Mouse (Mus musculus): Measurements from ENCODE around the gene Trim28. TPM values are rescaled to one million over a fixed set of nuclear protein-coding genes. Genes with fewer than 3 reads are reported as not detected.

Trim28 gene
- polyA plus RNA-seq (2014; fragmentation: Illumina TruSeq; extraction: RNeasy Lipid Tissue Mini Kit (QIAGEN cat#74804); ENCODE audit: insufficient read depth, low read depth, low replicate concordance): 98.9 TPM

DNA sequence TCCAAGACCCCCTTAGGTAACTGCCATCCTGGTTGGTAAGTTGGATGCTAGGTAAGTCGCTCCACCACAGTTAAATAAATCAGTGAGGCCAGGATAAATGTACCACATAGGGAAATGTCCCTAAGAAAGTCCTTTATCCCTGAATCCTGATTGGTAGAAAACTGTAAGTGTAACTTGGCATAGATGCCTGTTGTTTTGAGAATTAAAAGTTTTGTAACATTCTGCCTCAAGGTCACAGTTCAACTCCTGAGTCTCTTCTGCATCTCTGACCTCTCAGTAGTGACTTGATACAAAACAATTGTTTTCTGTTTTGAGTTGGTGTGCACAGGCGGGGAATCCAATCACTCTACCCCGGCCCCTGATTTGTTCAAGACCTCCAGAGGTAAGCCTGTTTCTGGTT lies at the start of gene Trim28:
TSS of gene Trim28 (plus strand) at position 264 of the 400 bp plus-strand sequence.

DNA sequence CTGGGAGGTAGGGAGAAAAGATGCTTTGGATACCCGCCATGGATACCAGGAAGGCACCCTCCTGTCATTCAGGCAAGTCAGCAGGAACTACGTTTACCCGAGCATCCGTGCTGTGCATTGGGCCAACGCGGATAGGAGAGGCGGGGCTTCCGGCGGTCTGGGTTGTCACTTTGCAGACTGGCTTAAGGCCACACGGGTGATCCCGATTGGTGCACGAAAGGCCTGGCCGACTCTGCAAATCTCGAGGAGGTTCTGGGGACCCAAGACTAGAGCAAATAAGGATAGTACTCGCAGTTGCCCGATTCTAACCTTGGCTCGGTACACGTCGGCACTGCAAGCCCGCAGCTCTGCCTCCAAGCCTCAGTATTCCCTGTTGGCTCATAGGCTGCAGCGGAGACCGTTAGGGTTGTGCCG lies 33.2 kb upstream of the Trim28 start, which contains the start of gene Zfp324:
TSS of gene Zfp324 (plus strand) at position 161 of the 414 bp plus-strand sequence.

DNA sequence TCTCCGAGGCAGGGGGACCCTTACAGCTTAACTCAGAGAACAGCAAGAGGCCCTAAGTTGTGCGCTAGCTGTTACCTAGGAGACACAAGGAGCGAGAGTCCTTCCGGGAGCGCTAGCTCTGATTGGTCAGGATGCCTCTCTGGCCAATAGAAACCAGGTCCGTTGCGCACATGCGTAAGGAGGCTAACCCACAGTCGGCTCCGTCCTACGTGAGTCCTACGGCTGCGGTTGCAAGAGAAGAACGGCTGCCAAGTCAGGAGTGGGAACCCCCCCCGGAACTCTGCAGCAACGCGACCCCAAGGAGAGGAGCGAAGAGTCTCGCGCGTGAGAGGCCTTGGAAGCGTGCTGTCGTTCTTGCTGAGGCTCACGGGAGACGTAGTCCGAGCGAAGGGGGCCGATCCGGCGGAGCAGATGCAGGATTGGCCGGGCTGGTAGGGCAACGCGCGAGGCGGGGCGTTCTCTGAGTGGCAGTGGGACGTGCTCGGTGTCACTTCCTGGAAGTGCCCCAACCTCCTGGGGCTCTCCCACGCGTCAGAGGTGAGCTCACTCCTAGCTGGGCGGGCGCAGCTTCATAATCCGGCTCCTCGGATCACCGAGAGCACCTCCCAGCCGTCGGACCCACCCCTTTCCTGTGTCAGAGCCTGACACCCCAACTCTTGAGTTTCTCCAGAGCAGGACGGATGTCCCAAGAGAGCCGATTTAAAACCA lies 21.1 kb upstream of the Trim28 start, which contains the start of gene Zfp446:
TSS of gene Zfp446 (plus strand) at position 167 of the 708 bp plus-strand sequence.

DNA sequence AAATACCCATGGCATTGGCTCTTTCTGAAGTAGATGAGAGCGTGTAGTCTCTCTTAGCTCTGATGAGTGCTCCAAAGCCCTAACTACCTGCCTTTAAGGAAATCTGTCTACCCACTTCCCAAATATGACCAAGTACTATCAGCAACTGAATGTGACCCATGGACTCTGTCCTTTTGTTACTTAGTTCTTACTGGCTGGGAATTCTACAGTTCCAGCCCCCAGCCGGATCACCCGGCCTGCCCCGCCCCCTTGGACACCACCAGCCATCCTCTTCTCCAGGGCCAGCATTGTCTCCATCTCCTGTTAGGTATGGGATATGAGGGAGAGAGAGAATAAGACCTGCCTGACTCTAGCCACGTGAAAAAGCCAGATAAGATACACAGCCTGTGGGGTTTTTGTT lies 861 bp upstream of the Trim28 start, which contains the start of gene Slc27a5:
TSS of gene Slc27a5 (minus strand) at position 140 of the 400 bp plus-strand sequence.

DNA sequence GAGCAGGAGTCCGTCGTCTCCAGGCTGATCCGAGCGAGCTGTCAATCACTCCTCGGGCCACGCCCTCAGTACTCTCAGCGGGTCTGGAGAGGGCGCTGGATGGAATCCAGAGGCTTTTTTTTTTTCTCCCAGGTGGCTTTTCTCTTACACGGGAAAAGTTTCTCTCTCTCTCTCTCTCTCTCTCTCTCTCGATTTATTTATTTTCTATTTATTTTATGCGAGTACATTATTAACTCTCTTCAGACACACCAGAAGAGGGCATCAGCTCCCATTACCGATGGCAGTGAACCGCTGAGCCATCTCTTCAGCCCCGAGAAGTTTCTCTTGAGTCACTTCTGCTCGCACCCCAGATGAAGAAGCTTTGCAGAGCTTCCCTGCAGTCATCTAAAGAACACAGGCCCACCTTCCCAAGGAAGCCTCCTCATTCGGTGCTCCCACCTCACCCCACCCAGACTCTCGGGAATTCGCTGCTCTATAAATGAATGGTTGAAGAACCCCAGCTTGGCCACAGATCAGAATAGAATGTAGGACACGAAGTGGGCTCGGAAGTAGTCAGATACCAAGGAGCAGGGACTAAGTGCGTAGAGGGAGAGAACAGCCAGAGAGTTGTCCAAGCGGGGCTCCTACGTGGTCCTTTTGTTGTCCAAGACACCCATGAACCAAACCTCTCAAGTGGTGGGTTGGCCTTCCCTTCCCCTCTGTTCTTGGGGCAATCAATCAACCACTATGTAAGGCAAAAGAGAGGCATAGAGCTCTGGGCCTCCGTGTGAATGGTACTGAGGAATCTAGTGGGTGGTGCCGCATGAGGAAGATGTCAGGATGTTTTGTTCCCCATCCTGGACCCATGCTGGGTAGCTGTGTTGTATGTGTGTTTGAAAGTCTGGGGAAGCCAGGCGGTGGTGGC lies 11.3 kb downstream of the Trim28 start, which contains the start of gene Zbtb45:
TSS of gene Zbtb45 (minus strand) at position 30 of the 904 bp plus-strand sequence.

DNA sequence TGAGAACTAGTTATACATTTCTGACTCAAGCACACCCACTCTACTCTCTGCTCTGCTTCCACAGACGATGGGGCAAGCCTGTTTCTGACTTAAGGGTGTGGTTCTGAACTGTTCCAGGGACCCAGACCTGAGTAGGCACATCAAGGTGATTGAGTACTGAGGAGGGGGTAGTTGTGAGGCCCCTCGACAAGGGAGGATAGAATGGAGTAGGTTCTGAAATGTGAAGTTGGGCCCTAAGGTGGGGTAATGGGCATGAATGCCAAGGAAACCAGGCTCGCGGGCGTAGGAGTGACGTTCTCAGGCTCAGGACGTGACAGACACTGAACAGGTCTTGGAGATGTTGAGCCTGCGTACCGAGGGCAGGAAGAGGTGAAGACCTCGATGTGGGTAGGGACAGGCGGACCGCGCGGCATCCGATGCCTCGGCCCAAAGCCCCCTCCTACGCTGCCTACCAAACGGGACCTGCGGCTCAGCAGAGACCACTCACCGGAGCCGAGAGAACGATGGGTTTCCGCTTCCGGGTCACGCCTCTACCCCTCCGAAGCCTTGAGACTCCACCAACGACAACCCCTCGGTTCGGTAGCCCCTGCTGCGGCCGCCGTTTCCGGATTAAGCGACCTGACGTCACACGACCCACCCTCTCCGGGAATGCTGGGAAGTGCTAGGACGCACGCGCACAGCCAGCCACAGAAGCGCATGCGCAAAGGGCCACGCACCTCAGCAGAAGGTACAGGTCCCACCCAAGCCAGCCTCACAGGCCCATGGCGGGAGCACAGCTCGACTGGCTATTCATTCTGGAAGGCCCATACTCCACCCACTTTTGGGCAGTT lies 35.4 kb downstream of the Trim28 start, which contains the start of gene Chmp2a:
TSS of gene Chmp2a (minus strand) at position 660 of the 830 bp plus-strand sequence.

DNA sequence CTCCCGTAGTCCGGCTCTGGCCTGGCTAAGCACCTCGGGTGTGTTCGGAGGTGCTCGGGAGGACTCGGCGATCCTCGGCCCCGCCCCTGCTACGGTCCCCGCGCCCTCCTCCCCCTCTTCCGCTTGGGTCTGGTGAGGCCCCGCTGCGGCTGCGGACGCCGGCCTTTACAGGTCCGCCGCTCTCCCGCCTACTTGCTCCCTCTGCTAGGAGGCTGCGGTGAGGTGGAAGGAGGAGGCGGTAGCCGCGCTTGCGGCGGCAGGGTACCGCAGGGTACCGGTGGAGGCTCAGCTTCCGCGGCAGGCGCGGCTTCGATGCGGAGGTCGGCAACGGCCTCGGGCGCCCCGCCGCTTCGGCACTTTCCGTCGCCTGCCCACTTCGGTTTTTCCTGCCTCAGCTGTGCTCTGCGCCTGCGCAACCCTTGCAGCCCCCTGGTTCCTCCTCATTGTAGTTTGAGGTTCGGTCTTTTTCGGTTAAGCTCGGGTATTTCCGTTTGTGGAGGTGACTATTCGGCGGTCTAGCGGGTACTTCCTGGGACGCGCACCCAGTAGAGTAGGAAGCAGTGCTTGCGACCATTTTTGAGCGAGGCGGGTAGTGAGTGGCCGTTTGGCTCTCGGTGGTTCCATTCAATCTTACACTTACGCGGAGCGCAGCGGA lies 39.1 kb downstream of the Trim28 start, which contains the start of gene Ube2m:
TSS of gene Ube2m (minus strand) at position 375 of the 655 bp plus-strand sequence.

DNA sequence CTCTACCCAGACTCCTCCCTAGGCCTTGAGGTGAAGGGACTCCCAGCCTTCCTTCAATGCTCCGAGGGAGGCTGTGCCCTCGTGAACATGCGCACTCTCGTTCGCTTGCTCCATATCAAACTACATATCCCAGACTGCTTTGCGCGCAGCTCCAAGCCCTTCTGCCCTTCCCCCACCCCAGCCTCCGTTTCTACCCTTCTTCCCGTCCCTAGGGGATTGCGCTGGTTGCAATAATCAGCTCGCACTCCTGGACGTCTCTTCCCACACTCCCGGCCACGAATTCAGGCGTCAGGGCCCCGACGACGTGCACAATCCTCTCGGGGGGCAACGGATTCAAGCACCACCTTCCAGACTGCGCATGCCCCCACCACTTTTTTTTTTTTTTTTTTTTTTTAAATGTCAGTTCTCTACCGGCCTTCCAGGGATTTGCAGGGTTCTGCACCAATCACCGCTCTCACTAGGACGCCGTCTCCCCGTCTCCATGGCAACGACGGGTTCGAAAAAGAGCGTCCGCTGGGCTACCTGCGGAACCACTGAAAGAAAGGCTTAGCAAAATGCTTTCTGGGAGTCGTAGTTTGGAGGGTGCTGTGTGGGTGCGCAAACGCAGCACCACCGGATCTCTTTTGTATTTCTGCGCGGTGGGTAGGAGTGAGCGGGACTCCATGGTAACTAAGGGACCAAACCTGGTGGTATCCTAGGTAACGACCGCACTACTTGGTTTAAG lies 55.5 kb downstream of the Trim28 start, which contains the start of gene Mzf1:
TSS of gene Mzf1 (minus strand) at position 478 of the 724 bp plus-strand sequence.

Other genes with a start within 250 kb of the Trim28 start
- gene Zscan18, start 195.5 kb upstream of the Trim28 start, polyA plus RNA-seq (2014; fragmentation: Illumina TruSeq; extraction: RNeasy Lipid Tissue Mini Kit (QIAGEN cat#74804); ENCODE audit: insufficient read depth, low read depth, low replicate concordance): 0.95 TPM
- gene Zfp329, start 180.3 kb upstream of the Trim28 start, polyA plus RNA-seq (2014; fragmentation: Illumina TruSeq; extraction: RNeasy Lipid Tissue Mini Kit (QIAGEN cat#74804); ENCODE audit: insufficient read depth, low read depth, low replicate concordance): 3.1 TPM
- 15.9 TPM for gene Zfp110, start 164.4 kb upstream of the Trim28 start, polyA plus RNA-seq (2014; fragmentation: Illumina TruSeq; extraction: RNeasy Lipid Tissue Mini Kit (QIAGEN cat#74804); ENCODE audit: insufficient read depth, low read depth, low replicate concordance)
- gene Zfp128, start 117.9 kb upstream of the Trim28 start, polyA plus RNA-seq (2014; fragmentation: Illumina TruSeq; extraction: RNeasy Lipid Tissue Mini Kit (QIAGEN cat#74804); ENCODE audit: insufficient read depth, low read depth, low replicate concordance): 1.5 TPM
- gene Zscan22, start 101.3 kb upstream of the Trim28 start, polyA plus RNA-seq (2014; fragmentation: Illumina TruSeq; extraction: RNeasy Lipid Tissue Mini Kit (QIAGEN cat#74804); ENCODE audit: insufficient read depth, low read depth, low replicate concordance): 4.5 TPM
- 1,656 TPM for gene Rps5, start 76.8 kb upstream of the Trim28 start, polyA plus RNA-seq (2014; fragmentation: Illumina TruSeq; extraction: RNeasy Lipid Tissue Mini Kit (QIAGEN cat#74804); ENCODE audit: insufficient read depth, low read depth, low replicate concordance)
- gene Rnf225, start 71.7 kb upstream of the Trim28 start, polyA plus RNA-seq (2014; fragmentation: Illumina TruSeq; extraction: RNeasy Lipid Tissue Mini Kit (QIAGEN cat#74804); ENCODE audit: insufficient read depth, low read depth, low replicate concordance): 0.42 TPM
- 3.4 TPM for gene Zfp324, start 33.3 kb upstream of the Trim28 start, polyA plus RNA-seq (2014; fragmentation: Illumina TruSeq; extraction: RNeasy Lipid Tissue Mini Kit (QIAGEN cat#74804); ENCODE audit: insufficient read depth, low read depth, low replicate concordance)
- gene Zfp446, start 21.3 kb upstream of the Trim28 start, polyA plus RNA-seq (2014; fragmentation: Illumina TruSeq; extraction: RNeasy Lipid Tissue Mini Kit (QIAGEN cat#74804); ENCODE audit: insufficient read depth, low read depth, low replicate concordance): 2.4 TPM
- gene Slc27a5, start 922 bp upstream of the Trim28 start, polyA plus RNA-seq (2014; fragmentation: Illumina TruSeq; extraction: RNeasy Lipid Tissue Mini Kit (QIAGEN cat#74804); ENCODE audit: insufficient read depth, low read depth, low replicate concordance): 0.10 TPM
- gene Zbtb45, start 10.9 kb downstream of the Trim28 start, polyA plus RNA-seq (2014; fragmentation: Illumina TruSeq; extraction: RNeasy Lipid Tissue Mini Kit (QIAGEN cat#74804); ENCODE audit: insufficient read depth, low read depth, low replicate concordance): 8.1 TPM
- 264 TPM for gene Chmp2a, start 35.7 kb downstream of the Trim28 start, polyA plus RNA-seq (2014; fragmentation: Illumina TruSeq; extraction: RNeasy Lipid Tissue Mini Kit (QIAGEN cat#74804); ENCODE audit: insufficient read depth, low read depth, low replicate concordance)
- 97.8 TPM for gene Ube2m, start 39.2 kb downstream of the Trim28 start, polyA plus RNA-seq (2014; fragmentation: Illumina TruSeq; extraction: RNeasy Lipid Tissue Mini Kit (QIAGEN cat#74804); ENCODE audit: insufficient read depth, low read depth, low replicate concordance)
- 0.27 TPM for gene Mzf1, start 55.6 kb downstream of the Trim28 start, polyA plus RNA-seq (2014; fragmentation: Illumina TruSeq; extraction: RNeasy Lipid Tissue Mini Kit (QIAGEN cat#74804); ENCODE audit: insufficient read depth, low read depth, low replicate concordance)
- not detected for gene Vmn1r85, start 96.1 kb downstream of the Trim28 start, polyA plus RNA-seq (2014; fragmentation: Illumina TruSeq; extraction: RNeasy Lipid Tissue Mini Kit (QIAGEN cat#74804); ENCODE audit: insufficient read depth, low read depth, low replicate concordance)
- not detected for gene Vmn1r86, start 120.8 kb downstream of the Trim28 start, polyA plus RNA-seq (2014; fragmentation: Illumina TruSeq; extraction: RNeasy Lipid Tissue Mini Kit (QIAGEN cat#74804); ENCODE audit: insufficient read depth, low read depth, low replicate concordance)
- not detected for gene Vmn1r87, start 141.0 kb downstream of the Trim28 start, polyA plus RNA-seq (2014; fragmentation: Illumina TruSeq; extraction: RNeasy Lipid Tissue Mini Kit (QIAGEN cat#74804); ENCODE audit: insufficient read depth, low read depth, low replicate concordance)
- gene Vmn1r88, start 160.5 kb downstream of the Trim28 start, polyA plus RNA-seq (2014; fragmentation: Illumina TruSeq; extraction: RNeasy Lipid Tissue Mini Kit (QIAGEN cat#74804); ENCODE audit: insufficient read depth, low read depth, low replicate concordance): not detected
- gene Vmn1r89, start 213.9 kb downstream of the Trim28 start, polyA plus RNA-seq (2014; fragmentation: Illumina TruSeq; extraction: RNeasy Lipid Tissue Mini Kit (QIAGEN cat#74804); ENCODE audit: insufficient read depth, low read depth, low replicate concordance): not detected

All from lung, adult 10 weeks (tissue).